22 mouse cellular contexts compared by ENCODE assay signal in genomic region chr4:87765729-87766128, GRCm38 (mm10).
A peak's percentile ranks its signal among the peaks of the same experiment; 100 is the strongest.
DNase-seq lines count a peak whose midpoint lies in the region; ATAC-seq and TF ChIP-seq lines count a peak whose summit lies in the region.
"Had no signal": no experiment of that assay in that cellular context is flagged by ENCODE, and none has a peak within 500 bp of the region (broad histone marks: within the 10 kb centered on the region; RNA-seq: fewer than 3 reads in every experiment).

No protein-coding gene starts in this region.

- peaks cover 21% of the 10 kb centered on the region for H3K4me1 ChIP-seq in heart, embryonic 12.5 days (replicated peaks)
- H3K4me1 ChIP-seq in kidney, postnatal 0 days (replicated peaks; ENCODE audit: insufficient read depth, low read length), result no peaks in the 10 kb centered on the region
- H3K4me1 ChIP-seq: liver, embryonic 12.5 days had no signal

- H3K9me3 ChIP-seq in heart, embryonic 12.5 days (replicated peaks), result no peaks in the 10 kb centered on the region
- H3K9me3 ChIP-seq in kidney, postnatal 0 days (replicated peaks; ENCODE audit: low read length), result no peaks in the 10 kb centered on the region
- H3K9me3 ChIP-seq: embryonic facial prominence, embryonic 15.5 days; liver, embryonic 12.5 days had no signal

- peak overlapping the region; percentile 28; the same call in 1 of the 2 replicates for H3K27ac ChIP-seq in heart, embryonic 12.5 days (ENCODE audit: poor library complexity, severe bottlenecking)
- H3K27ac ChIP-seq in kidney, postnatal 0 days, result no peak overlapping the region
- H3K27ac ChIP-seq: embryonic facial prominence, embryonic 15.5 days; hindbrain, embryonic 14.5 days; liver, embryonic 12.5 days had no signal

- ATAC-seq in heart, embryonic 12.5 days (ENCODE audit: insufficient number of reproducible peaks, low FRiP score), result no peak
- no peak for ATAC-seq in kidney, postnatal 0 days (replicated peaks; ENCODE audit: low FRiP score, low read depth)
- ATAC-seq: forebrain, embryonic 14.5 days; inflammation-experienced regulatory T-cells, adult 6 months; liver, embryonic 12.5 days had no signal

- H3K36me3 ChIP-seq in heart, embryonic 12.5 days, result no peaks in the 10 kb centered on the region
- no peaks in the 10 kb centered on the region for H3K36me3 ChIP-seq in kidney, postnatal 0 days (ENCODE audit: insufficient read depth, low read length)
- H3K36me3 ChIP-seq: embryonic facial prominence, embryonic 15.5 days; liver, embryonic 12.5 days had no signal

- no peak for TF ChIP-seq CTCF in kidney, postnatal 0 days (IDR thresholded peaks at IDR 0.05; ENCODE audit: low read depth)

- 25% methylated on average over 3 of the region's 3 CpGs for WGBS in heart, embryonic 12.5 days
- WGBS in kidney, postnatal 0 days, result 37% methylated on average over 3 of the region's 3 CpGs

- no peaks in the 10 kb centered on the region for H3K27me3 ChIP-seq in heart, embryonic 12.5 days (replicated peaks)
- H3K27me3 ChIP-seq in kidney, postnatal 0 days (ENCODE audit: insufficient read depth, low read length), result no peaks in the 10 kb centered on the region
- H3K27me3 ChIP-seq: embryonic facial prominence, embryonic 15.5 days; liver, embryonic 12.5 days had no signal

- H3K4me2 ChIP-seq in heart, embryonic 12.5 days, result no peak overlapping the region
- H3K4me2 ChIP-seq in kidney, postnatal 0 days (ENCODE audit: low read length), result no peak overlapping the region
- H3K4me2 ChIP-seq: embryonic facial prominence, embryonic 15.5 days; hindbrain, embryonic 14.5 days; liver, embryonic 12.5 days had no signal

- DNase-seq in heart, adult 8-10 months (ENCODE audit: low spot score), result no peak
- peak; percentile 52 for DNase-seq in kidney, postnatal 0 days (ENCODE audit: low spot score)
- no peak for DNase-seq in kidney, postnatal 25 days
- DNase-seq in lung, postnatal 10 days, result peak; percentile 17
- DNase-seq in lung, adult 18-20 months, result no peak
- DNase-seq in layer of hippocampus, adult 8-10 months (ENCODE audit: low spot score in 2 of 2), result no peak
- DNase-seq: adrenal gland, postnatal 10 days; cerebellum, adult 8-10 months; cerebellum, postnatal 36 days; embryo, embryonic 11 days; heart, postnatal 4 days; kidney, adult 18-20 months; left cerebral cortex, postnatal 4 days; lung, postnatal 14 days; midbrain, embryonic 14.5 days; right cerebral cortex, postnatal 14 days had no signal

- H3K9ac ChIP-seq in heart, embryonic 12.5 days, result no peak overlapping the region
- no peak overlapping the region for H3K9ac ChIP-seq in kidney, postnatal 0 days (ENCODE audit: low read depth, low read length)
- H3K9ac ChIP-seq: embryonic facial prominence, embryonic 15.5 days; hindbrain, embryonic 14.5 days; liver, embryonic 12.5 days had no signal

- no peak overlapping the region for H3K4me3 ChIP-seq in heart, embryonic 12.5 days
- H3K4me3 ChIP-seq in kidney, postnatal 0 days (replicated peaks; ENCODE audit: low read depth, low read length), result no peak overlapping the region
- H3K4me3 ChIP-seq: embryonic facial prominence, embryonic 15.5 days; liver, embryonic 12.5 days had no signal

Comparison
In these comparisons a context has a peak if more than half of its experiments do, and no peak if none do; other contexts are left out.
1. DNase-seq: peak in kidney, postnatal 0 days (single experiment) and lung, postnatal 10 days (single experiment); none in heart, adult 8-10 months (single experiment), kidney, postnatal 25 days (0 of 2), lung, adult 18-20 months (0 of 2) and layer of hippocampus, adult 8-10 months (0 of 2).